Comparison of ENCODE assay signal across 9 mouse cellular contexts in the genomic region with DNA sequence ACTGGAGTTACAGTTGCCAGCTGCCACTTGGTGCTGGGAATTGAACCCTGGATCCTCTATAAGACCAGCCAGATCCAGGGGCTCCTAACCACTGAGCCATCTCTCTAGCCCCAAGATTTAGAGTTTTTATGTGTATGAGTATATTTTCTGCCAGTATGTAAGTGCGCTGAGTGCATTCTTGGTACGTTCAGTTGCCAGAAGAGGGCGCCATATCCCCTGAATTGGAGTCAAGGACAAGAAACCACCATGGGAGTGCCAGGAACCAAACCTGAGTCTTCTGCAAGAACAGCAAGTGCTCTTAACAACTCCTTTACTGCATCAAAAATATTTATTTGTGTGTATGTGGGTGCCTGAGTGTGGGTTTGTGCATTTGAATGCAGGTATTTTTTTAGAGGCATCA. TPM values are rescaled to one million over a fixed set of nuclear protein-coding genes. Genes with fewer than 3 reads are reported as not detected.
DNase-seq lines count a peak whose midpoint lies in the region; ATAC-seq lines count a peak whose summit lies in the region.
"Had no signal": no experiment of that assay in that cellular context is flagged by ENCODE, and none has a peak within 500 bp of the region (broad histone marks: within the 10 kb centered on the region; RNA-seq: fewer than 3 reads in every experiment).

No protein-coding gene starts in this region.

- no peaks in the 10 kb centered on the region for H3K4me1 ChIP-seq in neural tube, embryonic 15.5 days
- H3K4me1 ChIP-seq: stomach, embryonic 15.5 days had no signal

- H3K9ac ChIP-seq in neural tube, embryonic 15.5 days (replicated peaks) = no peak overlapping the region
- H3K9ac ChIP-seq: stomach, embryonic 15.5 days had no signal

- ATAC-seq in neural tube, embryonic 15.5 days (ENCODE audit: low FRiP score) = no peak
- ATAC-seq in megakaryocyte, adult 5-6 weeks (ENCODE audit: poor library complexity, severe bottlenecking) = peak; percentile 52

- 30% methylated on average over 3 of the region's 3 CpGs for WGBS in neural tube, embryonic 15.5 days

- no peak overlapping the region for H3K4me3 ChIP-seq in neural tube, embryonic 15.5 days (replicated peaks)
- H3K4me3 ChIP-seq: stomach, embryonic 15.5 days had no signal

- DNase-seq in cerebellum, adult 8-10 months = peak; percentile 51
- DNase-seq in cerebellum, adult 11 months = no peak
- DNase-seq in neural tube, embryonic 10.5 days (ENCODE audit: extremely low spot score, low spot score) = peak; percentile 49
- peak; percentile 53 for DNase-seq in cerebellum, adult 9-11 months
- peak; percentile 67 for DNase-seq in heart, postnatal 4 days
- peak; percentile 60 for DNase-seq in testis, postnatal 14 days (ENCODE audit: low spot score)

- H3K27ac ChIP-seq in neural tube, embryonic 15.5 days (replicated peaks) = no peak overlapping the region
- H3K27ac ChIP-seq: stomach, embryonic 15.5 days had no signal

- no peak overlapping the region for H3K4me2 ChIP-seq in neural tube, embryonic 15.5 days
- H3K4me2 ChIP-seq: stomach, embryonic 15.5 days had no signal

- peaks cover 10% of the 10 kb centered on the region for H3K36me3 ChIP-seq in neural tube, embryonic 15.5 days

- no peaks in the 10 kb centered on the region for H3K9me3 ChIP-seq in neural tube, embryonic 15.5 days (replicated peaks)
- H3K9me3 ChIP-seq: stomach, embryonic 15.5 days had no signal

- H3K27me3 ChIP-seq in neural tube, embryonic 15.5 days (replicated peaks) = no peaks in the 10 kb centered on the region
- H3K27me3 ChIP-seq: stomach, embryonic 15.5 days had no signal

RNA-seq across cellular contexts. Expression of a gene that starts 29.4 kb away (rescaled TPM):
- 13.2 and 18.7 TPM in 2 replicates for polyA plus RNA-seq in neural tube, embryonic 15.5 days (2015; fragmentation: Nextera tagmentation; extraction: Ambion mirVana)
- 10 to 100 TPM; 53.7 TPM for total RNA-seq in heart, postnatal 4 days (2021)
- 116 and 118 TPM in 2 replicates for total RNA-seq in megakaryocyte, adult 5-6 weeks (2015)
- 38.6 and 42.9 TPM in 2 replicates for total RNA-seq in megakaryocyte, adult 5-6 weeks (2017)

RNA-seq across cellular contexts. Expression of a gene that starts 32.7 kb away (rescaled TPM):
- 0.19 TPM in 1 of 2 replicates, not detected in the other for polyA plus RNA-seq in neural tube, embryonic 15.5 days (2015; fragmentation: Nextera tagmentation; extraction: Ambion mirVana)
- not detected for total RNA-seq in heart, postnatal 4 days (2021)
- total RNA-seq in megakaryocyte, adult 5-6 weeks (2015) = not detected in 2 replicates
- not detected in 2 replicates for total RNA-seq in megakaryocyte, adult 5-6 weeks (2017)

RNA-seq across cellular contexts. Expression of a gene that starts 33.2 kb away (rescaled TPM):
- polyA plus RNA-seq in neural tube, embryonic 15.5 days (2015; fragmentation: Nextera tagmentation; extraction: Ambion mirVana) = 1.8 and 2.3 TPM in 2 replicates
- 1 to 10 TPM; 1.9 to 3.0 TPM for total RNA-seq in heart, postnatal 4 days (2021)
- total RNA-seq in megakaryocyte, adult 5-6 weeks (2015) = 11.6 and 13.6 TPM in 2 replicates
- 8.5 and 12.2 TPM in 2 replicates for total RNA-seq in megakaryocyte, adult 5-6 weeks (2017)

RNA-seq across cellular contexts. Expression of a gene that starts 33.4 kb away (rescaled TPM):
- 4.1 and 5.3 TPM in 2 replicates for polyA plus RNA-seq in neural tube, embryonic 15.5 days (2015; fragmentation: Nextera tagmentation; extraction: Ambion mirVana)
- total RNA-seq in heart, postnatal 4 days (2021) = 10 to 100 TPM; 13.7 to 16.4 TPM
- total RNA-seq in megakaryocyte, adult 5-6 weeks (2015) = 25.5 and 25.9 TPM in 2 replicates
- 3.2 and 4.9 TPM in 2 replicates for total RNA-seq in megakaryocyte, adult 5-6 weeks (2017)

RNA-seq across cellular contexts. Expression of a gene that starts 36.6 kb away (rescaled TPM):
- polyA plus RNA-seq in neural tube, embryonic 15.5 days (2015; fragmentation: Nextera tagmentation; extraction: Ambion mirVana) = 4.7 and 5.3 TPM in 2 replicates
- 10 to 100 TPM; 34.1 to 36.8 TPM for total RNA-seq in heart, postnatal 4 days (2021)
- 1.6 and 2.6 TPM in 2 replicates for total RNA-seq in megakaryocyte, adult 5-6 weeks (2015)
- 1.4 and 2.4 TPM in 2 replicates for total RNA-seq in megakaryocyte, adult 5-6 weeks (2017)
